Mouse (Mus musculus) c-Kit-positive CD71-positive TER-119-negative erythroid progenitor cells, embryonic 14.5 days (primary cell): Measurements from ENCODE around the gene B4galt2.

Experiments used
- DNase-seq: peaks from one replicate; pipeline ENCODE4 v3.0.0-alpha.2; 2013; ENCODE audit warnings: low read depth

The B4galt2 gene

GRCm38 (mm10) chr4:117906196-117906595, 22.9 kb upstream of the B4galt2 start:
- no peak for DNase-seq

DNA sequence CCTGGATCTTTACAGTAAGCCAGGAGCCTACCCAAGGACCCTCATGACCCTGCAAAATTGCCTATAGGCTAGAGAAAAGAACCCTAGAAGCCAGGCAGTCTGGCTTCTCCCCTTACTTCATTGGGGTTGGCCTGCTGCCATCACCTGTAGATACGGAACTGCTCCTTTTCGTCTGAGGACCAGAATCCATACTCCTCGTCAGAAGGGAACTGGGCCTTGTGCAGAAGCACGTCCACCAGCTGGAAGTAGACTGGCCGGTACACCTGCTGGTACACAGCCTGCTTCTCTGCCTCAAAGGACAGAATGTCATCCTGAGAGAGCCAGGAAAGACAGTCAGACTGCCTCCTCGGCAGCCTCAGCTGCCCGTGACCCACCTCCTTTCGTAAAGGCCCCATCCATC, 21.5 kb upstream of the B4galt2 start:
- DNase-seq, result no peak

- DNase-seq, result no peak
These were observed 20.8 kb upstream of the B4galt2 start for GRCm38 (mm10) chr4:117904094-117904493.

GRCm38 (mm10) chr4:117898111-117898510, 14.8 kb upstream of the B4galt2 start:
- no peak for DNase-seq

GRCm38 (mm10) chr4:117896031-117896430, 12.7 kb upstream of the B4galt2 start:
- DNase-seq, result no peak

DNA sequence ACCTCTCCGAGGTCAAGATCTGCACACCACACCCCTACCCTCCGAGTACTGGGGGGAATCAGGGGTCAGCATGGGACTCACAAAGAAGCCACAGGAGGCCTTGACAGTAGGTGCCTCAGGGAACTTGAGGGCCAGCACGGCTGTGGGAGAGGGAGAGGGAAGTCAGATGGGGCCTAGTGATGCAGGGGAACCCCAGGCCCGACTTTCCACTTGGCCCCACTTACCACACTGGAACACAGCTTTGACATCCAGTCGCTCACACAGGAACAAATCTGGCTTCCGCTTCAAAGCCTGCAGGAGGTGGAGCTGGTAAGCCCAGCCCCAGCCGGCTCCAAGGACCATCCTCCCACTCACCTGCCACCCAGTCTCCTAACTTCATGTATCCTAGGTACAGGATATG, 12.1 kb upstream of the B4galt2 start:
- no peak for DNase-seq

GRCm38 (mm10) chr4:117894601-117895000, 11.3 kb upstream of the B4galt2 start:
- no peak for DNase-seq

GRCm38 (mm10) chr4:117893376-117893775, 10.1 kb upstream of the B4galt2 start:
- DNase-seq, result peak; percentile 71

- peak; percentile 86 for DNase-seq
These were observed 8.5 kb upstream of the B4galt2 start, which contains the start of gene Dph2 for GRCm38 (mm10) chr4:117891738-117892161. Dph2 (minus strand) TSS chr4:117892032.

- no peak for DNase-seq
These were observed 7.5 kb upstream of the B4galt2 start for GRCm38 (mm10) chr4:117890750-117891149.

DNA sequence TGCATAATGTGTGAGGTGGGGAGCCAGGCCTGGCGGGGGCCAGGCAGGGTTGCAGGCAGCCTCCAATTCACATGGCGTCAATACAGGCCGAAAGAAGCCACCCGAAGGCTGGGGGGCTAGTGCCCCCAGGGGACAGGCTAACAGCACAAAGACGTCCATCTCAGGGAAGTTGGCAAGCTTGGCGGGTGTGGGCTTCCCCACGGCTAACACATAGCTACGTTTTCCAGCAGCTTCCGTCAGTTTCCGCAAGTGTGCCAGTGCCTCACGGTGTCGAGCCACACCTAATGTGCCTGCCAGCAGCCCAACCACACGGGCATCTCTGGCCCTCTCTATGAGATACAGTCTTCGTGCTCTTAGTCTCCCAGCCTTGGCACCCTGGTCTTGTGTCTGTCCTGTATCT, 6.7 kb upstream of the B4galt2 start:
- no peak for DNase-seq

DNA sequence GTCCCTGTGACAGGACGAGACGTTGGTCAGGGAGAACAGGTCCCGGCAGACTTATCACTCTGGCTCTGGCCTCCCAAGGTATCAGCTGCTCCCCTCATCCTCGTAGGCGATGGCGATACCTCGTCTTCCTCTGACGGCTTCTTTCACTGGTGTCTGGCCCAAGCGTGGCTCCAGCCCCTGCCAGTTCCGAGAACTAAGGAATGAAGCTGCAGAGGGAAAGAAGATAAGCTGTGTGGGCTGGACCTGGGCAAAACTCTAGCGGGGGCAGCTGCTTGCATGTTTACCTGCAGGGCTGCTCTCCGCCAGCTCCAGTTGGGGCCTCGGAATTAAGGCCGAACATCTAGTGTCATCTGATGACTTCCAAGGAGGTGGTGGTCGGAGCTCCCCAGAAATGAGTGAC, 6.2 kb upstream of the B4galt2 start:
- no peak for DNase-seq

DNA sequence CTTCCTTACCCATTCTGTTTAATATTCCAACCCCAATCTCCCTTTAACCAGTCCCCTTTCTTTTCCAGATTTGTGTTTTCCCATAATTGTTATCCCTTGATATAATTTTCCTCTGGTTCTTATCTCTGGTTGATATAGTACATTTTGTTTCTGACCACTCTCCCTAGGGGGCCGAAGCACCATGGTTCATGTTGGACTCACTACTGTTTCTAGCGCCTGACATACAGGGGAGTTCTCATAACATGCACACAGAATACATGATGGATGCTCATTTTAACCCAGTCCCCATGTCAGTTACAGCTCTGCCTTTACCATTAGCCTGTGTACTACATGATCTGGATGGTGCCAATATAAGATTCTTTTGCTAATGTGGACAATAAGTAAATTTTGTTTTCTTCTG, 4.6 kb upstream of the B4galt2 start:
- DNase-seq, result no peak

- DNase-seq, result peak; percentile 81
These were observed 3.8 kb upstream of the B4galt2 start, which contains the start of gene Atp6v0b for GRCm38 (mm10) chr4:117887133-117887532. Atp6v0b (minus strand) TSS chr4:117887333.

DNA sequence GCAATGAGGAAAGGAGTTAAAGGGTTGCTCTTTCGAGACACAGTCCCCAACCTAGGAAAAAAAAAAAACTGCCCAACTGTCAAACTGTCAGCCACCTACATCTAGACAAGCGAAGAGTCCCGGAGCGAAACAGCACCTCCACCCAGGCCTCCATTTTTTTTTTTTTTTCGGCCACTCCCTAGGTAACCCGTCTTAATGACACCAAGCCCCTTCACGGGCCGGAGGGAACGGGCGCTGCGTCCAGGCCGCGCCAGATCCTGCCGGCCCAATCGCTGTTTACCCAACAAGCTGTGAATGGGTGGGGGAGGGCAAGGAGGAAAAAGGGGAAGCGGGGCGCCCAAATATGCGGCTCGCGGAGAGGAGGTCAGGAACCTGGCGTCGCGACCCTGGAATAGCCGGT, 3.4 kb upstream of the B4galt2 start:
- no peak for DNase-seq

DNA sequence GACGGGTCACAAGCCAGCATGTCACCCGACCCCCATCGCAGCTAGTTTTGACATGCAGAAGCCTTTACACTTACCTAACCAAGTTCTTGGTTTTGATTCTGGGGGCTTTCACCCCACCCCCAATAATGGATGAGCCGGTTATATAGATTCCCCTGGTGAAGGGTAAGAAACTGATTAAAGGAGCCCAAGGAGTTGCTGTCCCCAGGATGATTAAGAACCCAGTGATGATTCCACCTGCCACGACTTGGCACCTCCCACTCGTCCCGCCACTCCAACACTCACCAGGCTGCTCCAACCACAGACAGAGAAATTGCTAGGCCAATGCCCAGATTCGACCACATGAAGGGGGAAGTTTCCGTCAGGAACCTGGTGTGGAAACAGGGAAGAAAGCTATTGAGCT, 2.7 kb upstream of the B4galt2 start:
- DNase-seq, result no peak

- DNase-seq, result no peak
These were observed 1.8 kb upstream of the B4galt2 start for GRCm38 (mm10) chr4:117885093-117885492.

GRCm38 (mm10) chr4:117884146-117884545, 859 bp upstream of the B4galt2 start:
- no peak for DNase-seq

DNA sequence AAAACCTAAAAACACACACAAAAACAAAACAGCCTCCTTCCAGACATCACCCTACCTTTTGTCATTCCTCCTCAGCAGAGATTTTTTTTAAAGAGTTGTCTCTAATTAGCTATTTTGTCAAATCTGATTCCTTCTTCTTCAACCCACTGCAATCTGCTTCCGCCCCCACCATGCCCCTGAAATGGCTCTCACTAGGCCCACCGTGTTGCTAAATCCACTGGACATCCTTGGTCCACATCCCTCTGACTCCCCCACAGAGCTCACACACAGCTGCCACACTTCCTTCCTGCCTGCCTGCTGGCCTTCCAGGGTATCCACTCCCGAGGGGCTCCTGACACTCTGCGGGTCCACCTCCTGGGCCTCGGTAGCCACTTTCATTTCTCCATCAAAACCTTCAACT, 4.6 kb downstream of the B4galt2 start:
- no peak for DNase-seq

DNA sequence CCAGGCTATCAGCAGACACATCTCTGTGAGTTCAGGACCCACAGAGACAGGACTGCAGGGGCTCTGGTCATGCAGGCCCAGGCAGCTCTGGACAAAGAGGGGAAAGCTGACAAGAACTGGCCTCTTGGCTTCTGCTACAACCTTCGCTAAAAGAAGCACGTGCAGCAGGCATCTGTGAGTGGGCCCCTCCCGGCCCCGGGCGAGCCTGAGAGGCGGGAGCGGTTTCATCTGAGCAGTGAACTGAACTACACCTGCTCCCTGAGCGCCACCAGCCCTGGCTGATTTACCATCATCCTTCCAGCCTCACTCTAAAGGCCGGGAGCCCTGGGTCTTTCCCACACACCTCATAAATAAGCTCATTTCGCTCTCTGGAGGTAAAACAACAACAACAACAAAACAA, 5.0 kb downstream of the B4galt2 start:
- no peak for DNase-seq

DNA sequence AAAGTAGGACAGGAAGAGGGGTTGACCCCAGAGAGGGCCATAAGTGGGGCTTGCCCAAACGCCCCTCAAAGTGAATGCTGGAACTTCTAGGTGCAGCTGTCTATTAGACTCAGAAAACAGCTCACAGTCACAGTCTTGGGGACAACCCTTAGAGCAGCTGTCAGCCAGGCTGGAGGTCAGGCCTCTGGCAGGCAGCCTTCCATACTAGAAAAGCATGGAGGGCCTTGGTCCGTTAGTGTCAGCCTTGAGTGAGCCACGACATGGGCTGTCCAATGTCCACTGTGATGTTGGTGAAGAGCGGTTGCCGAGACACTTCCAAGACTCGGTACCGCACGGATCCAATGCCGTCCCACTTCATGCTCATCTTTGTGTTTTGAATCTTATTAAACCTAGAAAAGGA, 9.7 kb downstream of the B4galt2 start:
- DNase-seq, result no peak

DNA sequence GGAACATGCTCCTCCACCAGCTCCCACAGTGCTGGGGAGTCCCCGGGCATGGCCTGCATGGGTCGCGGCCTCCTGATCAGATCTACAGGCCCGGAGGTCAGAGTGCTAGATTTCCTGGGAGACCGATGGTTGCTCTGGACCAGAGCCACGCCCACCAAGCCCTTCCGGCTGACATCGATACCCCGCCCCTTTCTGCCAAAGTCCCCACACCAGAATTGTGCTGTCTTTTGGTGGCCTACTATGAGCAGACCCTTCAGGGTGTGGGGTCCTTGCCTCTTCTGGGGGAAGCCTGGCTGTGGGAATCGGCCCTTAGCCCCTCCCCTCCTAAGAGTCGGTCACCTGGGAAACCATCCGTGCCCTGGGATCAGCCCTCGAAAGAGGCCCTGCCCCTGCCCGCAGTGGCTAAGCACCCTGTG, 10.8 kb downstream of the B4galt2 start, which contains the start of gene Ccdc24:
Ccdc24 (minus strand) TSS at position 87 of the 416 bp plus-strand sequence.
- DNase-seq, result no peak

GRCm38 (mm10) chr4:117871787-117872186, 11.5 kb downstream of the B4galt2 start:
- DNase-seq, result no peak

DNA sequence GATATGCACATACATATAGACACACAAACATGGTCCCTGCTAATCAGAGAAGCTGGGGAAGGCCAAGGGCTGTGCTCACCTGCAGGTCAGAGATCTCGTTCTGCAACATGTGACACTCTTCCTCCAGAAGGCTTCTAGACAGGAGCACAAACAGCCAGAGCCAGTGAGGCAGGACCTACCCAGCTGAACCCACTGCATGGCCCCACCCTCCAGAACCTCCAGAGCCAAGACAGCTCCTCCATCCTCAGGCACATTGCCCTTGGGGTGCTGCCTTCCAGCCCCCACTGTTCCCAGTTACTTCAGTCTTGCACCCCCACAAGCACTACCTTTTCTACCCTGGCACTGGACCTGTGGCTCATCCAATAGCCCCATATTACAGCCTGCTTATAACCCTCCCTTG, 12.8 kb downstream of the B4galt2 start:
- no peak for DNase-seq

GRCm38 (mm10) chr4:117869317-117869716, 14.0 kb downstream of the B4galt2 start:
- no peak for DNase-seq
